Mouse (Mus musculus) MEL (cell line): Measurements from ENCODE around the gene Prlh.

Experiments used
- CHD2 ChIP-seq: IDR thresholded peaks from 2 replicates; pipeline ENCODE4 v1.6.1; 2011; ENCODE audit warnings: low read length, improper control_type of control experiment
- CTCF ChIP-seq, 3 experiments: IDR thresholded peaks in 2 of 3; conservative IDR thresholded peaks in 1 of 3; 2 replicates each; pipeline ENCODE4 v1.5.1; 2011 to 2012; ENCODE audit warnings: low read length in 3 of 3, low read depth in 2 of 3, mild to moderate bottlenecking in 2 of 3, improper control_type of control experiment in 1 of 3, inconsistent platforms in 1 of 3, mixed read lengths in 1 of 3, moderate library complexity in 1 of 3; ENCODE audit not compliant: control insufficient read depth in 1 of 3, insufficient read depth in 1 of 3, poor library complexity in 1 of 3, severe bottlenecking in 1 of 3
- E2F4 ChIP-seq: IDR thresholded peaks from 2 replicates; pipeline ENCODE4 v1.6.1; 2011; ENCODE audit warnings: low read depth, low read length, improper control_type of control experiment, borderline replicate concordance
- ELF1 ChIP-seq: IDR thresholded peaks from 2 replicates; pipeline ENCODE4 v1.6.1; 2014; ENCODE audit warnings: low read depth, mild to moderate bottlenecking, inconsistent platforms, low read length, improper control_type of control experiment, moderate library complexity
- JUND ChIP-seq: IDR thresholded peaks from 2 replicates; pipeline ENCODE4 v1.6.1; 2011; ENCODE audit warnings: low read depth, mild to moderate bottlenecking, improper control_type of control experiment, low read length
- MYB ChIP-seq: IDR thresholded peaks from 2 replicates; pipeline ENCODE4 v1.6.1; 2011; ENCODE audit warnings: mild to moderate bottlenecking, low read depth, low read length, improper control_type of control experiment
- POLR2AphosphoS5 ChIP-seq: IDR thresholded peaks from 2 replicates; pipeline ENCODE4 v1.6.1; 2012; ENCODE audit warnings: low read depth, borderline replicate concordance, mild to moderate bottlenecking, inconsistent platforms, low read length, moderate library complexity, mixed read lengths
- TCF12 ChIP-seq: IDR thresholded peaks from 2 replicates; pipeline ENCODE4 v1.6.1; 2014; ENCODE audit warnings: low read depth, mild to moderate bottlenecking, inconsistent platforms, low read length, improper control_type of control experiment, moderate library complexity
- ZNF384 ChIP-seq: IDR thresholded peaks from 2 replicates; pipeline ENCODE4 v1.6.1; 2012; ENCODE audit warnings: low read depth, mild to moderate bottlenecking, inconsistent platforms, low read length, improper control_type of control experiment

- TF ChIP-seq TCF12, result no peak
- no peak for TF ChIP-seq JUND
- no peak for TF ChIP-seq CHD2
- no peak for TF ChIP-seq POLR2AphosphoS5
- no peak for TF ChIP-seq MYB
- no peak for TF ChIP-seq ZNF384
- TF ChIP-seq CTCF (IDR thresholded peaks at IDR 0.05 in 2 of 3, conservative IDR thresholded peaks at IDR 0.05 in 1 of 3; ENCODE audit: control insufficient read depth in 1 of 3, insufficient read depth in 1 of 3, low read depth in 2 of 3, low read length in 3 of 3, poor library complexity in 1 of 3, severe bottlenecking in 1 of 3), result no peak
- TF ChIP-seq E2F4, result no peak
- TF ChIP-seq ELF1, result no peak
These were observed 43.7 kb upstream of the Prlh start for GRCm38 (mm10) chr1:90909161-90909560.
